Mouse (Mus musculus) ovary, postnatal 36 days (tissue): ENCODE measurements around the gene Olfr308.
"Not testable (repeated sequence)": the region's sequence is repeated elsewhere in the genome, so short reads cannot be mapped to it uniquely, and the experiment has no call there.

Source experiments
- DNase-seq: peaks from one replicate; pipeline ENCODE4 v3.0.0; 2022; ENCODE audit warnings: low spot score, mixed read lengths

Olfr308 gene

DNA sequence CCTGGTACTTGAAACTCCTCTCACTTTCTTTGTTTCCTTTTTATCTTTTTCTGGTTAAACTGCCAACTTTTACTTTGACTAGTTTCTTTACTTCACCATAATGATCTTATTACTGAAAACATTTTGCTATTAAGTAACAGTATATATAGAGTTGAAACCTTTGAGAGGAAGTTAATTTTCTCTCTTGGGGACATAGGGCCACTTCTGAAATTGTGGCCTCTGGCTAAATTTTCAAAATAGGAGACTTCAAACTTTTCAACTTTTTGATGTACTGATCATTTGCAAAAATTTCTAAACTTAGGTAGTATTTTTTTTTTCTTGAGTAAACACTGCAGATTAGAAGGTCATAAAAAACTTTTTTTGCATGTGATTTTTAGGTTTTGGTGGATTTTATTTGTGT is at the start of gene Olfr308:
Gene Olfr308, minus strand, starts transcription at position 101 of the 400 bp plus-strand sequence.
- DNase-seq, result no peak

DNA sequence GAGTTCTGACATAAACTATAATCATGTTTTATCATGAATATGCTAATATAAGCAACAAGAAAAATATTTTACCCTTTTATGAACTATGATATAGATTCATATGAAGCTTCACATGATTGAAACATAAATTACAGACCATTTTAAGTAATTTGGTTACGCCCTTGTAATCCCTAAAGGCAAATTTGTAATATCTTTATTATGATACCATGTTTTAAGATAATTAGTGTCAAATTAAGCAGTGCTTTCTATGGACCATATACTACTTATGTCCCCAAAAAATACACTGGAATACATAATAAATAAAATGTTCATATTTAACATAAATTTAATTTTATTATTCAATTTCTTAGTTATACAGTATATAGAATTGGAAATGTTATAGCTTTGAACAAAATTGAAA is 41.4 kb upstream of the Olfr308 start, which contains the start of gene Olfr305:
Gene Olfr305, minus strand, starts transcription at position 101 of the 400 bp plus-strand sequence.
- DNase-seq, result no peak

DNA sequence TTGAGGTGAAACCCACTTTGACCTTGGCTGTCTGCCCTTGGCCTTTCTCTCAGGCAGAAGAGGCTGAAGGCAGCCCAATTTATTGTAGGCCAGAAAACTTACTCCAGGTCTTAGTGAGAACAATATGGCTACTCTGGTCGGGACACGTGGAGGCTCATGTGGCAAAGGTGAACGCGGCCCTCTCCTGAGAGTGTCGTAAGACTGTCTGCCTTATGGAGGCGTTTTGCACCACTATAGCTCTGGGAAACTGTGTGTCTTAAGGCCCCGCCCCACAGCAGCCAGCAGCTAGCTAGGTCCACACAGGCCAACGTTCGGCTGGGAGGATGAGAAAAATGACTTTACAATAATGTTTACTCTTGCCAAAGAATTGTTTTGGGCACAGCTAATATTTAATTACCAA is 20.9 kb upstream of the Olfr308 start:
- not testable (repeated sequence) for DNase-seq

DNA sequence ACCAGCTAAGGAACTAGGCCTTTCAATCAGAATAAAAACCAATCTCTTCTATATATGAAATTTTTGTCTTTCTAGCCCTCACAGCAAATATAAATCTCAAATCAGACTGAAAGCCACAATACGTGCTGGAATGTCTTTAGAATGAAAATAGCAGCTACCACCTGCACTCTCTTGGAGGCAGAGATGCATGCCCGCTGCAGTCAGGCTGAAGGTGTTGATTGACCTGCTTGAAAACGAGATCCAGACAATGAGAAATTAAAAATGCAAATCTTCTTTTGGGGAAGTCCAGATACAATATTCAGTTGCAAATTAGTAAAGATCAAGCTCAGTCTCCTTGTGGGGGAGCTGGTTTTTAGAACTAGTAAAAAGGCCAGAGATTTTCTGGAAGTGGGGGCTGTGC is 18.8 kb upstream of the Olfr308 start:
- no peak for DNase-seq

DNA sequence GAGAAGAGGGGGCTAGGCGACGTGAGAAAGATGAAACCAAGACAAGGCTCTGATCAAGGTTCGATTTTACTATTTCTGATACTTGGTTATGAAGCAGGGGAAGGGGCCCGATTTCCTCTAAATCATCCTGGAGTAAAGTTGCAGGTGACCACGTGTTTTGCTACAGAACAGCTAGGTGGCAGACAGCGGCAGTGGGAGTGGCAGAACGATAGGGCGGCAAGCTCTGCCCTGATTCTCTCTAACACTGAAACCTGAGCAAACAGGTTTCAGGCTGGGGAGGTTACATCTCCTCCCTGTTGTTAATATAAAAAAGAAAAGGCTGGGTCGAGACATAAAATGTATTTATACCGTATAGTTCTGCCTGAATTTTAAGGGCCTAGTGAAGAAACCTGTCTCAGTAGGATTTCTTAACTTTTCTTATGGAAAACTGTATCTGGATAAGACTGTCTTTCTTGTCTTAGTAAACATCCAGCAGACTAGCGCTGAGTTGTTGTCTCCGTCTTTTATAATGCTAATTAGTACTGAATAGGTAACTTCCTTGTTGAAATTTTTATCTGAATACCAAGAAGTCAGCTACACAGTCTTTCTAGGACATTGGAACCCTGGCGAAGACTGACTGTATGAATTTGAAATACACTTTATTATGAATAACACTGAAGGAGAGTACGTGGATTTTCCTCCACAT is 17.6 kb upstream of the Olfr308 start:
- DNase-seq, result no peak

DNA sequence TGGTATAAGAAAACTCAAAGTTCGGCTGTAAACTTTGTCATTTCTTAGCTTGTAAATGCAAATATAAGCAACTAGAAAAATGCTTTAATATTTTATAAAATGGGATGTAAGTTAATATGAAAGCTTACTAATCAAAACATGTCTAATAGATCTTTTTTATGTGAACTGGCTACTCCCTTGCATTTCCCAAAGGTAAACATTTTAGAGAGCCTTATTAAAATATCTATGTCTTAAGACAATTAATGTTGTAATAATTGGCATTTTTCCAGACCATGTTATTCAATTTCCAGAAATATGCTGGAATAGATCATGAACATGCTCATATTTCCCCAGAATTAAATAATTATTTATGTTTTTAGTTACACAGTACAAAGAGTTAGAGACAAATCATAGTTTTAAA is 12.1 kb upstream of the Olfr308 start, which contains the start of gene Olfr307:
Gene Olfr307, minus strand, starts transcription at position 101 of the 400 bp plus-strand sequence.
- no peak for DNase-seq

DNA sequence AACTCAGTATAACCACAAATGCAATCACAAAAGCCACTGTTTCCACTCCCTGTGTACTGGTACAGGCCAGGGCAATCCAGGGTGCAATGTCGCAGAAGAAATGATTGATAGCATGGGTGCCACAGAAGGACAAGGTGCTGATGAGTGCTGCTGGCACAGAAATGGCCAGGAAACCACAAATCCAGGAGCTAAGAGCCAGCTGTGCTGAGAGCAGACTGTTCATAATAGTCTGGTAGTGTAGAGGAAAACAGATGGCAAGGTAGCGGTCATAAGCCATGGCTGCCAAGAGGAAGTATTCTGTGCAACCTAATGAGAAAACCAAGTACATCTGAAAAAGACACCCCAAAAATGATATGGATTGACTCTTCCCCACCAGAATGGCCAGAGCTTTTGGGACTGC is 4.1 kb downstream of the Olfr308 start:
- DNase-seq, result no peak

DNA sequence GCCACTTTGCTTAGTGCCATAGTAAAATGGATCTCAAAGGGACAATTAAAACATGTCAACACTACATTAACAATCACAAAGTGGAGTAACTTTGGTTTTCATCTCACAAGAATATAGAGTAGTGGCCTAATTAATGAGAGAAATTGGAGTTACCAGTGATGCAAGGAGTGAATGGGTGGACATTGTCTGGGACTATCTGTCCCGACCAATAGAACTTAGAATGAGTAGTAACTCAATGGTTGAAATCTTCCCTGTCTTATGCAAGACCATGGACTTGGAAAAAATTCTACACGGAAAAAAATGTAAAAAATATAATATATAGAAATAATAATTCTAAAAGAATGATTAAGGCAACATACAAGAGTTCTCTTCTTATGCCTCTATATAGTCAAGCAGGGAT is 11.8 kb downstream of the Olfr308 start, which contains the start of gene Olfr309:
Gene Olfr309, minus strand, starts transcription at position 101 of the 400 bp plus-strand sequence.
- DNase-seq, result no peak

DNA sequence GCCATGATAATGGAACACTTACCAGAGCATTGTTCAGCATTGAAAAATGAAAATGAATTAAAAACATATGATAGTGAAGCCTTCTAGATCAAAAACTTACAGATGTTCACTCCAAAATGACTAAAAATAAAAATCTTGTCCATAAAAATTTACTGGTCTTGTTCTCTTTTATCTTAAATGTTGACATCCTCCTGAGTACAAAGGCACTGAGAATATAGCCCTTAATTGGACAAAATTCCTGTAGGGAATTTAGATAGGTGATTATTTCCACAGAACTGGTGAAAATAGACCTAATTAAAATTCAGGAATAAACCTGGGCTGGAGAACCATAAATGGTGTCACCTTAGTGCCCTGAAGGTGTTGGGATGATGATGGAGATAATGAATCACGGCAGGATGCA is 48.4 kb downstream of the Olfr308 start, which contains the start of gene Olfr310:
Gene Olfr310, minus strand, starts transcription at position 101 of the 400 bp plus-strand sequence.
- DNase-seq, result no peak
